ENCODE assay signal across 8 mouse cellular contexts in genomic region chr10:86819649-86820165, GRCm38 (mm10). TPM values are rescaled to one million over a fixed set of nuclear protein-coding genes. Genes with fewer than 3 reads are reported as not detected.
DNase-seq lines count a peak whose midpoint lies in the region; ATAC-seq and TF ChIP-seq lines count a peak whose summit lies in the region.

No protein-coding gene starts in this region.

- H3K36me3 ChIP-seq in forebrain, embryonic 15.5 days: 0 out of 2 replicates have a peak, but pooled peaks cover 6% of the 10 kb centered on the region
- peaks cover 30% of the 10 kb centered on the region for H3K36me3 ChIP-seq in hindbrain, embryonic 14.5 days (replicated peaks; ENCODE audit: control insufficient read depth, insufficient read depth)
- peaks cover 28% of the 10 kb centered on the region; the same call in 1 of the 2 replicates for H3K36me3 ChIP-seq in midbrain, embryonic 13.5 days
- peaks cover 41% of the 10 kb centered on the region for H3K36me3 ChIP-seq in liver, postnatal 0 days (replicated peaks; ENCODE audit: insufficient read depth, low read length)

- H3K27ac ChIP-seq in forebrain, embryonic 15.5 days (replicated peaks): no peak overlapping the region
- H3K27ac ChIP-seq in hindbrain, embryonic 14.5 days: no peak overlapping the region; the same call in 1 of the 2 replicates
- H3K27ac ChIP-seq in midbrain, embryonic 13.5 days: peak overlapping the region; percentile 42
- no peak overlapping the region for H3K27ac ChIP-seq in liver, postnatal 0 days (ENCODE audit: low read depth)

- H3K4me3 ChIP-seq in forebrain, embryonic 15.5 days: no peak overlapping the region
- no peak overlapping the region for H3K4me3 ChIP-seq in hindbrain, embryonic 14.5 days (replicated peaks; ENCODE audit: low read length)
- H3K4me3 ChIP-seq in midbrain, embryonic 13.5 days (replicated peaks): no peak overlapping the region
- H3K4me3 ChIP-seq in liver, postnatal 0 days (ENCODE audit: low read depth, low read length): no peak overlapping the region

- no peak overlapping the region for H3K9ac ChIP-seq in forebrain, embryonic 15.5 days (replicated peaks)
- no peak overlapping the region for H3K9ac ChIP-seq in hindbrain, embryonic 14.5 days
- peak overlapping the region; percentile 14; the same call in 1 of the 2 replicates for H3K9ac ChIP-seq in midbrain, embryonic 13.5 days (replicated peaks)
- H3K9ac ChIP-seq in liver, postnatal 0 days (replicated peaks): no peak overlapping the region

- peak; percentile 53 for ATAC-seq in forebrain, embryonic 15.5 days (replicated peaks)
- peak; percentile 85 for ATAC-seq in hindbrain, embryonic 14.5 days (ENCODE audit: low FRiP score)
- ATAC-seq in midbrain, embryonic 13.5 days: peak; percentile 80
- no peak for ATAC-seq in liver, postnatal 0 days

- peaks cover 12% of the 10 kb centered on the region for H3K4me1 ChIP-seq in forebrain, embryonic 15.5 days
- peaks cover 10% of the 10 kb centered on the region for H3K4me1 ChIP-seq in hindbrain, embryonic 14.5 days (replicated peaks; ENCODE audit: control insufficient read depth, insufficient read depth, low read length)
- H3K4me1 ChIP-seq in midbrain, embryonic 13.5 days (replicated peaks): peaks cover 15% of the 10 kb centered on the region
- no peaks in the 10 kb centered on the region for H3K4me1 ChIP-seq in liver, postnatal 0 days (ENCODE audit: insufficient read depth)

- DNase-seq in layer of hippocampus, adult 9-11 months: peak; percentile 44
- DNase-seq in layer of hippocampus, adult 9-10 months (ENCODE audit: low spot score): no peak
- peak; percentile 70 for DNase-seq in hindbrain, embryonic 14.5 days (ENCODE audit: low spot score)
- DNase-seq in liver, postnatal 0 days: no peak
- no peak for DNase-seq in testis, postnatal 10 days (ENCODE audit: low spot score)
- DNase-seq in cerebellum, adult 9-10 months: no peak

- TF ChIP-seq CTCF in liver, postnatal 0 days (IDR thresholded peaks at IDR 0.05; ENCODE audit: low read depth): no peak

- 14% methylated on average over 8 of the region's 8 CpGs for WGBS in forebrain, embryonic 15.5 days
- WGBS in hindbrain, embryonic 14.5 days: 13% methylated on average over 8 of the region's 8 CpGs
- 30% methylated on average over 8 of the region's 8 CpGs for WGBS in midbrain, embryonic 13.5 days
- WGBS in liver, postnatal 0 days (ENCODE audit: insufficient replicate concordance): 50% methylated on average over 8 of the region's 8 CpGs

- H3K27me3 ChIP-seq in forebrain, embryonic 15.5 days: no peaks in the 10 kb centered on the region
- H3K27me3 ChIP-seq in hindbrain, embryonic 14.5 days (ENCODE audit: control insufficient read depth, insufficient read depth, low read length): no peaks in the 10 kb centered on the region
- no peaks in the 10 kb centered on the region for H3K27me3 ChIP-seq in midbrain, embryonic 13.5 days
- no peaks in the 10 kb centered on the region for H3K27me3 ChIP-seq in liver, postnatal 0 days (ENCODE audit: insufficient read depth, low read length)

- no peak for TF ChIP-seq EP300 in liver, postnatal 0 days (IDR thresholded peaks at IDR 0.05; ENCODE audit: low read depth)

- no peak overlapping the region; the same call in 1 of the 2 replicates for H3K4me2 ChIP-seq in forebrain, embryonic 15.5 days (replicated peaks)
- H3K4me2 ChIP-seq in hindbrain, embryonic 14.5 days (replicated peaks): 0 out of 2 replicates have a peak overlapping the region, but pooled peaks have one; percentile 15
- no peak overlapping the region for H3K4me2 ChIP-seq in midbrain, embryonic 13.5 days (replicated peaks)
- no peak overlapping the region for H3K4me2 ChIP-seq in liver, postnatal 0 days (ENCODE audit: low read depth, low read length)

- H3K9me3 ChIP-seq in forebrain, embryonic 15.5 days: no peaks in the 10 kb centered on the region
- H3K9me3 ChIP-seq in hindbrain, embryonic 14.5 days (ENCODE audit: control insufficient read depth, low read length): no peaks in the 10 kb centered on the region
- no peaks in the 10 kb centered on the region for H3K9me3 ChIP-seq in midbrain, embryonic 13.5 days
- H3K9me3 ChIP-seq in liver, postnatal 0 days (ENCODE audit: low read length): no peaks in the 10 kb centered on the region

RNA-seq across cellular contexts. Expression of gene Nt5dc3, which starts 40.9 kb away (rescaled TPM):
- polyA plus RNA-seq in forebrain, embryonic 15.5 days (2015; fragmentation: Nextera tagmentation; extraction: Ambion mirVana): 6.6 and 6.7 TPM in 2 replicates
- 17.3 and 19.3 TPM in 2 replicates for polyA plus RNA-seq in hindbrain, embryonic 14.5 days (2014; fragmentation: Nextera tagmentation; extraction: Ambion mirVana)
- polyA plus RNA-seq in midbrain, embryonic 13.5 days (2015; fragmentation: Nextera tagmentation; extraction: Ambion mirVana): 5.9 and 6.5 TPM in 2 replicates
- 0.40 and 0.51 TPM in 2 replicates for polyA plus RNA-seq in liver, postnatal 0 days (2015; fragmentation: Nextera tagmentation; extraction: Ambion mirVana)

RNA-seq across cellular contexts. Expression of gene Gm49358, which starts 55.9 kb away (rescaled TPM):
- not detected in 2 replicates for polyA plus RNA-seq in forebrain, embryonic 15.5 days (2015; fragmentation: Nextera tagmentation; extraction: Ambion mirVana)
- polyA plus RNA-seq in hindbrain, embryonic 14.5 days (2014; fragmentation: Nextera tagmentation; extraction: Ambion mirVana): 0.80 TPM in 1 of 2 replicates, not detected in the other
- polyA plus RNA-seq in midbrain, embryonic 13.5 days (2015; fragmentation: Nextera tagmentation; extraction: Ambion mirVana): not detected in 2 replicates
- not detected in 2 replicates for polyA plus RNA-seq in liver, postnatal 0 days (2015; fragmentation: Nextera tagmentation; extraction: Ambion mirVana)

Comparison
In these comparisons a context has a peak if more than half of its experiments do, and no peak if none do; other contexts are left out.
1. DNase-seq: peak in layer of hippocampus, adult 9-11 months (single experiment) and hindbrain, embryonic 14.5 days (single experiment); none in layer of hippocampus, adult 9-10 months (single experiment), liver, postnatal 0 days (single experiment), testis, postnatal 10 days (single experiment) and cerebellum, adult 9-10 months (single experiment).